Mouse (Mus musculus): ENCODE measurements around the gene Nid2. TPM values are rescaled to one million over a fixed set of nuclear protein-coding genes. Genes with fewer than 3 reads are reported as not detected.
A peak's percentile ranks its signal among the peaks of the same experiment; 100 is the strongest.

Nid2 gene
- polyA plus RNA-seq, 1 experiment from 2014 or later: 89.5 TPM

DNA sequence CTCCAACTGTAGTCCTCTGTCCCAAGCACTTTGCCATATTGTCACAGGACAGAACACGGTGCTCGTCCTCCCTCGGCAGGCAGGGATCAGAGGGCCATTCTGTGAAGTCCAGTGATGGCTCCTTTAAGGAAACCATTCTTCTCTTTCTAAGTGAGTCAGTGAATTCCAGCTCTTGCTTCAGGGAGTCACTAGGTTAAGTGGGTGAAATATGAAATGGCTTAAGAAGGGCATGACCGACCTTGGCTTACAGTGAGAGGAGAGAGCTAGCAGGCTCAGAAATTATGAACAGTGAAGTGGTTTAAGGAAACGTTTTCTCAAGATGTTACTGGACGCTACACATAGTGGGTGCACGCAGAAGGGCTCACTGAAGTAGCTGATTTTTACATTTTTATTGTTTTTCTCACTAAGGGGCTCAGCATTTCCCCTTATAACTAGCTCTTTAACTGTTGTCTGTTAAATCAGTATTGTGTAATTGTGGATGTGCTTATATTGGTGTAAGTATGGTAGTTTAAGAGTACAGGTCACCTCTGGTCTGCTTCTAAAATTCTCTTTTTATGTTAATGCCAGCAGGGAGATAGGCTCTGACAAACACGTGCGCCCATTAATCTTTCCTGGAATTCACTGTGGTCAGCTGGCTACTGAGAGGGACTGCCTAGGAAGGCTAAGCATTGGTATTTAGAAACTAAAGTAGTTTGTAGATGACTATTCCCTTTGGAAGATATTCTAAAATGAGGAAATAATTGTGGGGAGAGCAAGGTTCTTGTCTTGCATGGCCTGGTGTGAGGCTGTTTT lies 34.9 kb downstream of the Nid2 start:
- ATAC-seq (replicated peaks; ENCODE audit: extremely low read depth, insufficient read depth, low FRiP score): no peak
- peaks cover 5% of the 10 kb centered on the region; the same call in 1 of the 2 replicates for H3K36me3 ChIP-seq (ENCODE audit: control insufficient read depth, insufficient read depth)
- 77% methylated on average over 9 of the region's 9 CpGs for WGBS

DNA sequence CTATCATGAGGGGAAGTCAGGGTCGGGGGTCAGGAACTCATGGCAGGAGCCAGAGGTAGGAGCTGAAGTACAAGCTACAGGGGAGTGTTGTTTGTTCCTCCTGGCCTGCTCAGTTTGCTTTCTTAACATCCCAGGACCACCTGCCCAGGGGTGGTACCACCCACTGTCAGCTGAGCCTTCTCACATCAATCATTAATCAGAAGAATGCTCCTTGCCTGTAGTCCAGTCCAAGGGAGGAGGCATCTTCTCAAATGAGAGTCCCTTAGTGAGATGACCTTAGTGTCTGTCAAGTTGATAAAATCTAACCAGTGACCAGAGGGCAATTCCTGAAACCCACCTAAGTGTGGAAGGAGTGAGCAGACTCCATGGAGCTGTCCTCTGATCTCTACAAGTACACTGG lies 37.4 kb downstream of the Nid2 start:
- Histone ChIP-seq H3K36me3 (ENCODE audit: control insufficient read depth, insufficient read depth) (peaks cover 17% of the 10 kb centered on the region), H3K4me1 (ENCODE audit: control insufficient read depth, insufficient read depth, low read length) (no peaks in the 10 kb centered on the region), H3K9ac (ENCODE audit: low read length) (no peak overlapping the region), H3K4me2 (ENCODE audit: low read depth, low read length) (no peak overlapping the region), H3K9me3 (replicated peaks; ENCODE audit: control insufficient read depth, low read length) (no peaks in the 10 kb centered on the region), H3K4me3 (ENCODE audit: low read length) (no peak overlapping the region), H3K27me3 (ENCODE audit: control insufficient read depth, insufficient read depth, low read length) (no peaks in the 10 kb centered on the region), H3K27ac (ENCODE audit: low read length) (no peak overlapping the region)
- WGBS: 65% methylated on average over 1 of the region's 1 CpGs
- no peak for ATAC-seq (replicated peaks; ENCODE audit: extremely low read depth, insufficient read depth, low FRiP score)

More for the DNA sequence above, 34.9 kb downstream of the Nid2 start:
- Histone ChIP-seq H3K4me2 (ENCODE audit: low read depth, low read length) (no peak overlapping the region), H3K4me1 (ENCODE audit: control insufficient read depth, insufficient read depth, low read length) (no peaks in the 10 kb centered on the region), H3K9me3 (replicated peaks; ENCODE audit: control insufficient read depth, low read length) (no peaks in the 10 kb centered on the region), H3K9ac (ENCODE audit: low read length) (no peak overlapping the region), H3K27ac (ENCODE audit: low read length) (no peak overlapping the region), H3K4me3 (ENCODE audit: low read length) (no peak overlapping the region), H3K27me3 (ENCODE audit: control insufficient read depth, insufficient read depth, low read length) (no peaks in the 10 kb centered on the region)

DNA sequence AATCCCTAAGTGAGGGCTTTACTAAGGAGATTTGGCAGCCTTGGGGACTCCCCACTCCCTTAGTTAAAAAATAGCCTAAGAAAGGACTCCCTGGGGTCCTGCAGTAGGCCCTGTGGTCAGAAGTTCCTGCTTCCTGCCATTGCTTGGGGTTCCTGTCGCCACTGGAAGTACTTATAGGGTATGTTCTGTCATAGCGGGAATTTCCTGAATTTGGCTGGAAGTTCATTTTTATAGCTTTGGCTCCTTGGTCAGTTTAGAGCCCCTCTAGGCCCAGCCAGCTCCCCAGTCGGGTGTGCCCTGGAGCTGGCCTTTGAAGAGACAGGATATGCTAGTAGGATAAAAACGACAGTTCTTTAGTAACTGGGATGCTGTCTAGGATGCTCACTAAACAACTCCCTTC lies 43.8 kb downstream of the Nid2 start:
- H3K4me2 ChIP-seq (ENCODE audit: low read depth, low read length): no peak overlapping the region
- peak overlapping the region; percentile 67 for H3K27ac ChIP-seq (ENCODE audit: low read length)
- H3K9ac ChIP-seq (ENCODE audit: low read length): no peak overlapping the region
- peaks cover 41% of the 10 kb centered on the region for H3K36me3 ChIP-seq (ENCODE audit: control insufficient read depth, insufficient read depth)
- H3K4me1 ChIP-seq (ENCODE audit: control insufficient read depth, insufficient read depth, low read length): peaks cover 2% of the 10 kb centered on the region; the same call in 1 of the 2 replicates
- no peak overlapping the region for H3K4me3 ChIP-seq (ENCODE audit: low read length)
- no peak for ATAC-seq (replicated peaks; ENCODE audit: extremely low read depth, insufficient read depth, low FRiP score)
- no peaks in the 10 kb centered on the region for H3K27me3 ChIP-seq (ENCODE audit: control insufficient read depth, insufficient read depth, low read length)
- 57% methylated on average over 4 of the region's 4 CpGs for WGBS
- H3K9me3 ChIP-seq (replicated peaks; ENCODE audit: control insufficient read depth, low read length): no peaks in the 10 kb centered on the region

DNA sequence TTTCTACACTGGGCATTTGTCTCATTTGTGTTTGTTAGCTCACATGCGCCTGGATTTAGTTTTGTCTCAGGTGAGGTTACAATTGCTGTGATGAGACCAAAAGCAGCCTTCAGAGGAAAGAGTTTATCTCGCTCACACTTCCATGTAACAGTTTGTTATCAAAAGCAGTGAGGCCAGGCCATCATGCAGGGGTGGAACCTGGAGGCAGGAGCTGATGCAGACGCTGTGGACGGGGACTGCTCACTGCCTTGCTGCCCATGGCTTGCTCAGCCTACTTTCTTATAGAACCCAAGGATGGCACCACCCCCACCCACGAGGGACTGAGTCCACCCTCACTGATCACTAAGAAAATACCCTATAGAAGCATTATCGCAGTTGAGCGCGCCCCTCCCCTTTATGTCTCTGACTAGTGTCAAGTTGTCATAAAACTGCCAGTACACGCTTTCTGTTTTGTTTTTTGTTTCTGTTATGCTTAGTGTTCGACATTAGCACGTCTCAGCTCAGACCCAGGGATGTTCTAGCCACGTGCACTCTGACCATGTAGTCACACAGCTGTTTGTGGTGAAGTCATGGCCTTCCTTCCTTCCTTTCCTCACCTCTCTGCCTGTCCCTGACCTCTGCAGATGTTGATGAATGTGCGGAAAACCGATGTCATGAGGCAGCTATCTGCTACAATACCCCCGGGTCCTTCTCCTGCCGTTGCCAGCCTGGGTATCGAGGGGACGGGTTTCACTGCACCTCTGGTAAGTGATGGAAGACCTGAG lies 45.7 kb downstream of the Nid2 start:
- no peak for ATAC-seq (replicated peaks; ENCODE audit: extremely low read depth, insufficient read depth, low FRiP score)
- 67% methylated on average over 18 of the region's 18 CpGs for WGBS
- Histone ChIP-seq H3K4me2 (ENCODE audit: low read depth, low read length) (no peak overlapping the region), H3K27ac (ENCODE audit: low read length) (no peak overlapping the region), H3K9me3 (replicated peaks; ENCODE audit: control insufficient read depth, low read length) (no peaks in the 10 kb centered on the region), H3K36me3 (ENCODE audit: control insufficient read depth, insufficient read depth) (peaks cover 33% of the 10 kb centered on the region), H3K27me3 (ENCODE audit: control insufficient read depth, insufficient read depth, low read length) (no peaks in the 10 kb centered on the region), H3K9ac (ENCODE audit: low read length) (no peak overlapping the region), H3K4me3 (ENCODE audit: low read length) (no peak overlapping the region), H3K4me1 (ENCODE audit: control insufficient read depth, insufficient read depth, low read length) (peaks cover 2% of the 10 kb centered on the region; the same call in 1 of the 2 replicates)

DNA sequence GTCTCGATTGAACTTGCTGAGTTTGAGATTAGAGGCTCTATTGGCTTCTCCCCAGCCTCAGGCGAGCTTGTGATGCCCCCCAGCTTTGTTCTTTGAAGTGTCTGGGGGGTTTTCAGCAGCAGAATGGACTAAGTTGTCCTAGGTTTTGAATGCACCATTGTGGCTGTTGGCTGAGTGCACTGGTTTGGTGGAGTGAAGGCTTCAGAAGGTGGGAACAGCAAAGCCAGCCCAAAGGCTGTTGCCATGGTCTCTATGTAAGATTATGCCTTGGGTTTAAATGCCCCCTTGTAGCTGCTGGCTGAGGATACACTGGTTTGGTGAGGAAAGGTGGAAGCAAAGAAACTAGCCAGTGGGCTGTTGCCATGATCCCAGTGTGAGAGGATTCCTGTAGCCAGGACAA lies 49.4 kb downstream of the Nid2 start:
- 39% methylated on average over 2 of the region's 2 CpGs for WGBS
- ATAC-seq (replicated peaks; ENCODE audit: extremely low read depth, insufficient read depth, low FRiP score): no peak
- peaks cover 19% of the 10 kb centered on the region; the same call in 1 of the 2 replicates for H3K36me3 ChIP-seq (ENCODE audit: control insufficient read depth, insufficient read depth)

DNA sequence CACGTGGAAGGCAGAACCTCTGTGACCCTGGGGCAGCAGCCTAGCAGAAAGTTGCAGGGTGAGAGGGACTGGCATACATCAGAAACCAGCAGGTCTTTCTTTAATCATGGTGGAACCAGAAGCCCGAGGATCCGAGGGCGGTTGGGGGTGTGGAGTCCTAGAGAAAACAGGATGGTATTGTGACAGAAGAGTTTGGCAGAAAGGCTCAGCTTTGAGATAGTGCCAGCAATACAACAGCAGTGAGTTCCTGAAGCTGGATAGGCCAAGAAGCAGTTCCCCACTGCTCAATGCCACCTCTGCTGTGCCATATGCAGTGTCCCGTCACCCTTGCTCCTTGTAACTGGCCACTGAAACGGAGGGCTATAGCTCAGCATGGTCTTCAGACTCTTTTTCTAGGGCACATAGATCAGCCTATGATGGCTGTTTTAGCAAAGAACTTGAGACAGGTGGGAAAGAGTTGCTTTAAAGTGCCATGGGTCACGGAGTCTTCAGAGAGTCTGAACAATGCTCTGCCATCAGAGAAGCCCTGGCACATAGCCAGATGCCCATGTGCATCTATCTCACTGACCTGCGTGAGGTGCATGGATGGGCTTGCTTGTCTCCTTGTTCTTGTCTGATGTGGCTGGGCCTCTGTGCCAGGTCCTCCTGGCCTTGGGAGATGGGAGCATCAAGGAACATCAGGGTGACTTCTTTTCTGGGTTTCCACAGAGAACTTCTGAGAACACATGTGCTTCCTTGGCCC lies 50.6 kb downstream of the Nid2 start:
- peaks cover 19% of the 10 kb centered on the region; the same call in 1 of the 2 replicates for H3K36me3 ChIP-seq (ENCODE audit: control insufficient read depth, insufficient read depth)
- no peaks in the 10 kb centered on the region for H3K27me3 ChIP-seq (ENCODE audit: control insufficient read depth, insufficient read depth, low read length)
- H3K27ac ChIP-seq (ENCODE audit: low read length): no peak overlapping the region
- 76% methylated on average over 8 of the region's 8 CpGs for WGBS
- H3K9me3 ChIP-seq (replicated peaks; ENCODE audit: control insufficient read depth, low read length): no peaks in the 10 kb centered on the region
- no peak overlapping the region for H3K4me3 ChIP-seq (ENCODE audit: low read length)
- ATAC-seq (replicated peaks; ENCODE audit: extremely low read depth, insufficient read depth, low FRiP score): no peak
- no peak overlapping the region for H3K9ac ChIP-seq (ENCODE audit: low read length)
- no peak overlapping the region for H3K4me2 ChIP-seq (ENCODE audit: low read depth, low read length)
- H3K4me1 ChIP-seq (ENCODE audit: control insufficient read depth, insufficient read depth, low read length): no peaks in the 10 kb centered on the region; the same call in 1 of the 2 replicates

More for the DNA sequence above, 49.4 kb downstream of the Nid2 start:
- Histone ChIP-seq H3K27ac (ENCODE audit: low read length) (no peak overlapping the region), H3K9ac (ENCODE audit: low read length) (no peak overlapping the region), H3K4me2 (ENCODE audit: low read depth, low read length) (no peak overlapping the region), H3K4me3 (ENCODE audit: low read length) (no peak overlapping the region), H3K4me1 (ENCODE audit: control insufficient read depth, insufficient read depth, low read length) (peaks cover 2% of the 10 kb centered on the region; the same call in 1 of the 2 replicates), H3K27me3 (ENCODE audit: control insufficient read depth, insufficient read depth, low read length) (no peaks in the 10 kb centered on the region), H3K9me3 (replicated peaks; ENCODE audit: control insufficient read depth, low read length) (no peaks in the 10 kb centered on the region)

DNA sequence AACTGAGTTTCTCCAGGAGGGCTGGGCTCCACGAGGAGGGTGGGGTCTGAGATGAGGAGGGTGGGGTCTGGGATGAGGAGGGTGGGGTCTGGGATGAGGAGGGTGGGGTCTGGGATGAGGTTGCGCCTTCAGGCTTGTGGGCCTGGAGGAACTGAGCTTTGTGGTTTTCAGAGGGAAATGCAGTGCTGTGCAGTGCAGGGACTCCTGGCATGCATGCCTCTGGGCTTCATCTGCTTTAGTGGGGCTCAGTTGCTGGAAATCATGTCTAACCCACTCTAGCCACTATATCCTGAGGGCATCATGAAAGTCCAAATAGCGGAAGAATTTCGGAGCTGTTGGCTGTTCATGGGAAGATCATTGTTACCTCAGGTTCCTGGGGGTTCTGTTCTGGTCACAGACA lies 52.2 kb downstream of the Nid2 start:
- no peak for ATAC-seq (replicated peaks; ENCODE audit: extremely low read depth, insufficient read depth, low FRiP score)
- 60% methylated on average over 4 of the region's 4 CpGs for WGBS

DNA sequence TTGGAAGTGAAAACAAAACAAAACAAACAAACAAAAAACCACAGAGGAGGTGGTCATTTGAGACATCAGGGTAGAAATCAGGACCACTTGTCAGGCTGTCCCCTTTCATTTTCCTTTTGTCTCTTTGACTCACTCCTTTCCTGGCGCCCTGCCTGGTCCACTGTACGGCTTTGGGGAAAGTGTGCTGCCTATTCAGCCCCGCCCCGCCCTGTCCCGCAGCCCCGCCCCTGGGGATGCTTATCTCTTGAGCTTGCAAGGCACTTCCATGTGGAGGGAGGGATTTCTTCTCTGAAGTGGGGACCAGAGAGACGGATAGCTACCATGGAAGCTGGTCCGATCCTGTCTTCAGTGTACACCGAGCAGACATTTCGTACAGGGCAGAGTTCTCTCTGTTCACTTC lies 52.6 kb downstream of the Nid2 start:
- H3K27me3 ChIP-seq (ENCODE audit: control insufficient read depth, insufficient read depth, low read length): no peaks in the 10 kb centered on the region
- no peaks in the 10 kb centered on the region; the same call in 1 of the 2 replicates for H3K4me1 ChIP-seq (ENCODE audit: control insufficient read depth, insufficient read depth, low read length)
- peaks cover 7% of the 10 kb centered on the region for H3K36me3 ChIP-seq (ENCODE audit: control insufficient read depth, insufficient read depth)
- H3K9ac ChIP-seq (ENCODE audit: low read length): no peak overlapping the region
- WGBS: 41% methylated on average over 10 of the region's 10 CpGs
- no peak overlapping the region for H3K27ac ChIP-seq (ENCODE audit: low read length)
- H3K4me2 ChIP-seq (ENCODE audit: low read depth, low read length): no peak overlapping the region
- H3K9me3 ChIP-seq (replicated peaks; ENCODE audit: control insufficient read depth, low read length): no peaks in the 10 kb centered on the region
- no peak for ATAC-seq (replicated peaks; ENCODE audit: extremely low read depth, insufficient read depth, low FRiP score)
- H3K4me3 ChIP-seq (ENCODE audit: low read length): no peak overlapping the region

More for the DNA sequence above, 52.2 kb downstream of the Nid2 start:
- H3K4me2 ChIP-seq (ENCODE audit: low read depth, low read length): no peak overlapping the region
- peaks cover 10% of the 10 kb centered on the region for H3K36me3 ChIP-seq (ENCODE audit: control insufficient read depth, insufficient read depth)
- no peaks in the 10 kb centered on the region for H3K27me3 ChIP-seq (ENCODE audit: control insufficient read depth, insufficient read depth, low read length)
- H3K4me1 ChIP-seq (ENCODE audit: control insufficient read depth, insufficient read depth, low read length): no peaks in the 10 kb centered on the region; the same call in 1 of the 2 replicates
- H3K9ac ChIP-seq (ENCODE audit: low read length): no peak overlapping the region
- H3K4me3 ChIP-seq (ENCODE audit: low read length): no peak overlapping the region
- no peaks in the 10 kb centered on the region for H3K9me3 ChIP-seq (replicated peaks; ENCODE audit: control insufficient read depth, low read length)
- H3K27ac ChIP-seq (ENCODE audit: low read length): no peak overlapping the region

Measured in heart, embryonic 16.5 days (tissue).